8 mouse cellular contexts compared by ENCODE assay signal in the genomic region with DNA sequence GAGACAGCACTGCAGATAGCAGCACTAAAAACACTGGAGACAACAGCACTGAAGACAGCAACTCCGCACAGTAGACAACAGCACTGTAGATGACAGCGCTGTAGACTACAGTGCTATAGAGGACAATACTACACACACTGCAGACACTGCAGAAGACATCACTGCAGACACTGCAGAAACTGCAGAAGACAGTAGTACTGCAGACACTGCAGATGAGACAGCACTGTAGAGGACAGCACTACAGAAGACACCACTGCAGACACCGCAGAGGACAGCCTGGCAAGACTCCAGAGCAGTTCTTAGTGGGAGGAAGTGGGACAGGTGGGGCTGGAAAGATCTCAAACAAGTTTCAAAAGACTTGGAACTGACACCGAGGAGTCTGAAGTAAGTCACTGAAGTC.
A peak's percentile ranks its signal among the peaks of the same experiment; 100 is the strongest.
DNase-seq lines count a peak whose midpoint lies in the region; ATAC-seq lines count a peak whose summit lies in the region.
"Had no signal": no experiment of that assay in that cellular context is flagged by ENCODE, and none has a peak within 500 bp of the region (broad histone marks: within the 10 kb centered on the region; RNA-seq: fewer than 3 reads in every experiment).

No protein-coding gene starts in this region.

- H3K27me3 ChIP-seq in heart, embryonic 11.5 days (ENCODE audit: control insufficient read depth, insufficient read depth, low read length), result no peaks in the 10 kb centered on the region
- H3K27me3 ChIP-seq: limb, embryonic 13.5 days had no signal

- ATAC-seq in common myeloid progenitor, adult 5-6 weeks (replicated peaks; ENCODE audit: low read depth, poor library complexity, severe bottlenecking), result peak; percentile 86
- 0 out of 2 replicates have a peak, but pooled peaks have one; percentile 26 for ATAC-seq in heart, embryonic 11.5 days (replicated peaks; ENCODE audit: insufficient number of reproducible peaks, low FRiP score, low TSS enrichment)
- no peak for ATAC-seq in inflammation-experienced regulatory T-cells, adult 6 months

- no peak overlapping the region for H3K9ac ChIP-seq in heart, embryonic 11.5 days (ENCODE audit: low read depth, low read length)
- H3K9ac ChIP-seq: limb, embryonic 13.5 days had no signal

- no peaks in the 10 kb centered on the region for H3K36me3 ChIP-seq in heart, embryonic 11.5 days (ENCODE audit: control insufficient read depth, insufficient read depth, low read length)
- H3K36me3 ChIP-seq: limb, embryonic 13.5 days had no signal

- H3K9me3 ChIP-seq in heart, embryonic 11.5 days (replicated peaks; ENCODE audit: control insufficient read depth, low read length), result no peaks in the 10 kb centered on the region
- H3K9me3 ChIP-seq: limb, embryonic 13.5 days had no signal

- no peaks in the 10 kb centered on the region for H3K4me1 ChIP-seq in heart, embryonic 11.5 days (ENCODE audit: control insufficient read depth, insufficient read depth, low read length)

- H3K4me3 ChIP-seq in heart, embryonic 11.5 days (ENCODE audit: low read depth, low read length), result no peak overlapping the region
- H3K4me3 ChIP-seq: limb, embryonic 13.5 days had no signal

- no peak overlapping the region for H3K27ac ChIP-seq in heart, embryonic 11.5 days (ENCODE audit: low read depth, low read length)
- H3K27ac ChIP-seq: limb, embryonic 13.5 days had no signal

- H3K4me2 ChIP-seq in heart, embryonic 11.5 days, result no peak overlapping the region
- H3K4me2 ChIP-seq: limb, embryonic 13.5 days had no signal

- peak; percentile 9 to 36 for DNase-seq in lung, adult 18-20 months
- no peak for DNase-seq in lung, postnatal 4 days
- peak; percentile 47 to 58 for DNase-seq in kidney, postnatal 4 days
- no peak for DNase-seq in T-cell, adult 2 months (ENCODE audit: low spot score)

- 78% methylated on average over 4 of the region's 4 CpGs for WGBS in heart, embryonic 11.5 days (ENCODE audit: insufficient replicate concordance)

Comparison
In these comparisons a context has a peak if more than half of its experiments do, and no peak if none do; other contexts are left out.
1. DNase-seq: peak in lung, adult 18-20 months (2 of 2) and kidney, postnatal 4 days (2 of 2); none in lung, postnatal 4 days (0 of 2) and T-cell, adult 2 months (single experiment).